Mouse (Mus musculus) lung, embryonic 14.5 days (tissue): ENCODE data around the gene Ilkap. TPM values are rescaled to one million over a fixed set of nuclear protein-coding genes. Genes with fewer than 3 reads are reported as not detected.

Source experiments
- ATAC-seq: fragments of 200-750 bp; cut with Nextera tagmentation; 2 replicates; pipeline ENCODE4 v1.8.0; 2017; ENCODE audit warnings: mild to moderate bottlenecking, moderate TSS enrichment, moderate library complexity; ENCODE audit not compliant: insufficient read depth
- DNase-seq: peaks from one replicate; pipeline ENCODE4 v3.0.0-alpha.2; 2015
- H3K27ac ChIP-seq: fragments of 300-500 bp; sonication (generic); 2 replicates; pipeline ENCODE4 v1.5.1; 2014; ENCODE audit warnings: low read depth, mild to moderate bottlenecking, moderate library complexity
- H3K27me3 ChIP-seq: fragments of 300-500 bp; sonication (generic); 2 replicates; pipeline ENCODE4 v1.6.1; 2014; ENCODE audit warnings: low read length, control low read depth; ENCODE audit not compliant: insufficient read depth
- H3K36me3 ChIP-seq: fragments of 300-500 bp; sonication (generic); 2 replicates; pipeline ENCODE4 v1.6.1; 2014; ENCODE audit warnings: control low read depth; ENCODE audit not compliant: insufficient read depth
- H3K4me1 ChIP-seq: fragments of 300-500 bp; sonication (generic); 2 replicates; pipeline ENCODE4 v1.6.1; 2014; ENCODE audit warnings: antibody characterized with exemption, control low read depth; ENCODE audit not compliant: insufficient read depth
- H3K4me2 ChIP-seq: fragments of 300-500 bp; sonication (generic); 2 replicates; pipeline ENCODE4 v1.6.1; 2014; ENCODE audit warnings: mild to moderate bottlenecking
- H3K4me3 ChIP-seq: fragments of 300-500 bp; sonication (generic); 2 replicates; pipeline ENCODE4 v1.5.1; 2014; ENCODE audit warnings: low read depth, low read length
- H3K9ac ChIP-seq: fragments of 300-500 bp; sonication (generic); 2 replicates; pipeline ENCODE4 v1.6.1; 2014
- H3K9me3 ChIP-seq: fragments of 300-500 bp; sonication (generic); 2 replicates; pipeline ENCODE4 v1.6.1; 2016; ENCODE audit warnings: low read depth, low read length, control low read depth
- CTCF ChIP-seq: IDR thresholded peaks from 2 replicates; pipeline ENCODE4 v1.5.1; 2016; ENCODE audit warnings: antibody characterized with exemption, low read depth
- WGBS: fragments of 180-500 bp; shearing (Covaris S2); extraction: QIAGEN DNeasy Blood & Tissue Kit; methylation state at CpG from one replicate; pipeline ENCODE4 v1.1.7; 2014; 5-methylcytosine and 5-hydroxymethylcytosine counted together
- polyA plus RNA-seq: library from polyadenylated mRNA; unstranded; fragments of >200 nt; fragmentation: Nextera tagmentation; extraction: Ambion mirVana; gene quantifications from 2 replicates; pipeline ENCODE4 v1.2.1, GENCODE M21; 2014

Gene Ilkap
- polyA plus RNA-seq = 140 and 144 TPM in 2 replicates

GRCm38 (mm10) chr1:91398260-91399062, at the start of gene Ilkap:
Ilkap (minus strand) TSS chr1:91398815.
- under 1% methylated on average over 72 of the region's 91 CpGs for WGBS
- Histone ChIP-seq H3K36me3 (peaks cover 15% of the 10 kb centered on the region; the same call in 1 of the 2 replicates), H3K4me2 (peak within 1 kb of the TSS; percentile 93), H3K4me1 (peaks cover 13% of the 10 kb centered on the region; the same call in 1 of the 2 replicates), H3K4me3 (peak within 1 kb of the TSS; percentile 89), H3K9me3 (no peaks in the 10 kb centered on the region), H3K27ac (peak within 1 kb of the TSS; percentile 82), H3K9ac (peak within 1 kb of the TSS; percentile 89), H3K27me3 (no peaks in the 10 kb centered on the region)
- TF ChIP-seq CTCF = no peak
- DNase-seq (peak; percentile 92), ATAC-seq (peak; percentile 97)

DNA sequence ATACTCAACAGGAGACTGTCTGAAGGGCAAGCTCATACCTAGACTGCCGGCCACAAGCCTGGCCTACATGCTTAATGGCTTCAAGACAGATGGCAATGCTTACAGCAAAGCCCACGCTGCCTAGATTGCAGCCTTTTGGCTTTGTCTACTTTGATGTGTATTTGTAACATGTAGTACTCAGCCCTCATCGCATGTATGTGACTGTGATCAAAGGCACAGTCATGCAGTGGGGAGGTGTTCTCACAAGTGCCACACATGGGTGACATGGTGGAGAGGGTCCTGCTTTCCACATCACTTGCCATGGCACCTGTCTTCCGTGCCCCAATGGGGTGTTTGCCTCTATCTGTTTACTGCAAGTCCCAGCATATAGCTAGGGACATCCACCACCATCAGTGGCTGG, 47.9 kb upstream of the Ilkap start:
- no peaks in the 10 kb centered on the region for H3K9me3 ChIP-seq
- no peak for TF ChIP-seq CTCF
- H3K36me3 ChIP-seq = peaks cover 40% of the 10 kb centered on the region
- peaks cover 5% of the 10 kb centered on the region; the same call in 1 of the 2 replicates for H3K4me1 ChIP-seq
- H3K27ac ChIP-seq = peak overlapping the region; percentile 9; the same call in 1 of the 2 replicates
- H3K4me2 ChIP-seq = no peak overlapping the region
- H3K9ac ChIP-seq = no peak overlapping the region
- no peaks in the 10 kb centered on the region for H3K27me3 ChIP-seq
- H3K4me3 ChIP-seq = no peak overlapping the region
- ATAC-seq (no peak), DNase-seq (no peak)
- 81% methylated on average over 4 of the region's 4 CpGs for WGBS

- TF ChIP-seq CTCF = no peak
- Histone ChIP-seq H3K9me3 (no peaks in the 10 kb centered on the region), H3K36me3 (peaks cover 40% of the 10 kb centered on the region), H3K27ac (peak overlapping the region; percentile 9; the same call in 1 of the 2 replicates), H3K4me2 (no peak overlapping the region), H3K4me3 (no peak overlapping the region), H3K27me3 (no peaks in the 10 kb centered on the region), H3K4me1 (0 out of 2 replicates have a peak, but pooled peaks cover 3% of the 10 kb centered on the region), H3K9ac (no peak overlapping the region)
- DNase-seq = peak; percentile 66
- no peak for ATAC-seq
- 56% methylated on average over 8 of the region's 8 CpGs for WGBS
Observed at GRCm38 (mm10) chr1:91446060-91446459, 47.4 kb upstream of the Ilkap start.

- no peak for DNase-seq
Observed at GRCm38 (mm10) chr1:91444841-91445830, 46.5 kb upstream of the Ilkap start.

GRCm38 (mm10) chr1:91442350-91442990, 43.9 kb upstream of the Ilkap start:
- Histone ChIP-seq H3K36me3 (peaks cover 43% of the 10 kb centered on the region), H3K4me2 (peak overlapping the region; percentile 26; the same call in 1 of the 2 replicates), H3K27ac (peak overlapping the region; percentile 86), H3K27me3 (no peaks in the 10 kb centered on the region), H3K9ac (0 out of 2 replicates have a peak overlapping the region, but pooled peaks have one; percentile 6), H3K9me3 (no peaks in the 10 kb centered on the region), H3K4me1 (no peaks in the 10 kb centered on the region), H3K4me3 (0 out of 2 replicates have a peak overlapping the region, but pooled peaks have one; percentile 6)
- DNase-seq = peak; percentile 63
- no peak for TF ChIP-seq CTCF
- peak; percentile 73 for ATAC-seq
- WGBS = 61% methylated on average over 6 of the region's 7 CpGs

More at GRCm38 (mm10) chr1:91444841-91445830, 46.5 kb upstream of the Ilkap start:
- Histone ChIP-seq H3K4me1 (no peaks in the 10 kb centered on the region), H3K27me3 (no peaks in the 10 kb centered on the region), H3K4me2 (no peak overlapping the region), H3K9me3 (no peaks in the 10 kb centered on the region), H3K27ac (no peak overlapping the region), H3K36me3 (peaks cover 43% of the 10 kb centered on the region), H3K9ac (no peak overlapping the region), H3K4me3 (no peak overlapping the region)
- WGBS = 86% methylated on average over 17 of the region's 17 CpGs
- ATAC-seq = no peak
- TF ChIP-seq CTCF = no peak

GRCm38 (mm10) chr1:91441855-91442254, 43.2 kb upstream of the Ilkap start:
- DNase-seq (no peak), ATAC-seq (no peak)
- Histone ChIP-seq H3K4me2 (no peak overlapping the region), H3K4me3 (no peak overlapping the region), H3K36me3 (peaks cover 42% of the 10 kb centered on the region), H3K9ac (no peak overlapping the region), H3K27ac (no peak overlapping the region), H3K27me3 (no peaks in the 10 kb centered on the region), H3K4me1 (0 out of 2 replicates have a peak, but pooled peaks cover 2% of the 10 kb centered on the region), H3K9me3 (no peaks in the 10 kb centered on the region)
- no peak for TF ChIP-seq CTCF
- WGBS = 81% methylated on average over 3 of the region's 3 CpGs
